Mouse (Mus musculus): ENCODE results near the gene Pfpl.

Pfpl gene

DNA sequence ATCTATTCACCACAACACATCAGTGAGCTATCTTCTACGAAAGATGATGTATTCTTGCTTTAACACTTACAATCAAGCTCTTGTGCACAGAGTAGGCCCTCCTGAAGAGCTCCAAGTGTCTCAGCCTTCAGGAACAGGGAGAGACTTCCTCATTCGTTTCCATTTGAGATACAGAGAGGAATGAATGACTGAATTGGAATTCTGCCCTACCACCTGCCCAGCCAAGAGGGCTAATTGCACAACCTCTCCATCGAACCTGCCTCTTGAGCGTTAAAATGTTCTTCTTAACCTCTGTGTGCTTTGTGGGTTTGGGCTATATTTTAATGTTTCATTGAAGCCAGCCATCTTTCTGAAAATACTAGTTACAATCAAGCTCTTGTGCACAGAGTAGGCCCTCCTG, 37.0 kb downstream of the Pfpl start:
- no peak for DNase-seq (ENCODE audit: low read depth, low spot score)

DNA sequence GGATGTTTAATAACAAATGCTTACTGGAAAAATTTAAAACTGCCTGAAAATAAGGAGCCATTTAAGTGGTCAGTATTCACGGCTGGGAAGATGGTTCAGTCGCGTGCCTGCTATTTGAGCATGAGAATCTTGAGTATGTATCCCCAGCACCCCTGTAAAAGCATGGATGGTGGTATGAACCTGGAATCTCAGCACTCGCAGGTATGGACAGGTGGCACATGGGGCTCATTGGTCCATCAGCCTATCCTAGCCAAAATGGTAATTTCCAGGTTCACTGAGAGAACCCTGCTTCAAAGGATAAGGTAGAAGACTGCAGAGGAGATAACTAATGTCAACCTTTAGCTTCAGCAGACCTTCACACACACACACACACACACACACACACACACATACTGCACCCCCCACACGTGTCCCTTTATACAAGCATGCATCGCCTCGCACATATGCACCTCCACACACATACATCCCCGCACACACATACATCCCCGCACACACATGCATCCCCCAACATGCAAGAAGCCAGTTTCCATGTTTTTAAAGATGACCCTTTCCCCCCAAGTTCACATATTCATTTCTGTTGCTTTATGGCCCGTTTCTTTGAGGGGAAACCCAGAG, 37.9 kb downstream of the Pfpl start:
- no peak for DNase-seq (ENCODE audit: low read depth, low spot score)

DNA sequence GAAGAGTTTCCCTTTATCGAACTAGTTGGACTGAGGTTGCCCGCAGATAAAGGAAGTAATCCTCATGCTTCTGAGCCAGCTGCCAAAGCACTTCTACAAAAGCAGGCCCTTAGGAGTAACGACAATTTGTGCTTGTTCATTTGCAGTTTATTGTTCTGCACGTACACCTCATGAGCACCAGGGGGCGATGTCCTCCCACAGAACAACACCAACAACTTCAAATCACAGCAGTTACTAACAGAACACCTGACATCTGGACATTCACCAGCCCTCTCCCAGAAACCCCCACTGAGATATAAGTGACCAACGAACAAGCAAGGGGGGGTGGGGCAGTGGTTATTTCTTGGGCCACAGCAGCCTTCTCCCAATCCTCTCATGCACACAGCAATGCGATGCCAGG, 38.5 kb downstream of the Pfpl start:
- no peak for DNase-seq (ENCODE audit: low read depth, low spot score)

DNA sequence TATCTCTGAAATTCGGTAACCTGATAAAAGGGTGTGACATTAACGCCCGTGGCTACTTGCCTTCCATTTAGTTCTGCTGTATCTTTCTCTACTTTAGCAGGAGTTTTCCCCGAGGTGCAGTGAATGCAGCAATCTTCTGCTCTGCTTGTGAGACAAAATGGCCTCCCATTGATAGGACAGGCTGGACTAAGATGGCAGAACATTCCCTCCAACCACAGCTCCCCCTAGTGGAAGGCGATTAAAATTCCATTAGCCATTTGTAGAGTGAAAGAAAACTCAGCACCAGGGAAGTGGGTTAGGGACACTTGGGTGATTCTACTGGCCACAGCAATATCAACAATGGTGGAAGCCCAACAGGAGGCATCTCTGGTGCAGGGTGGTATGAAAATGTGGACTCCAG, 39.7 kb downstream of the Pfpl start:
- DNase-seq (ENCODE audit: low read depth, low spot score), result peak; percentile 4

DNA sequence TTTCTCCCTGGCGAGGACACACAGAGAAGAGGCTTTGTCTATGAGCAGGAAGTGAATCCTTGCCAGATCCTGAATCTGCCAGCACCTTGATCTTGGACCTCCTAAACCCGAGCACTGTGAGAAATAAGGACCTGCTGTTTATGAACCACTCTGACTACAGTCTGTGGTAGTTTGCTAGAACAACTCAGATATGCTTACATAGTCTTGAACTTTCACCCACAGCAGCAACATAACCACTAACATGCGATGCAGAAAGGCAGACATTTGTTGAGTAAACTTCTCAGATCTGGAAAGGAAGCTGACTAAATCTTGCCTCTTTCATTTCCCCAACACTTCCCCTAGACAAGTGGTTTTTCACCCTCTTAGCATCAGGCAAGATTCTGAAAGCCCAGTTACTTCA, 44.2 kb downstream of the Pfpl start:
- DNase-seq (ENCODE audit: low read depth, low spot score), result no peak

DNA sequence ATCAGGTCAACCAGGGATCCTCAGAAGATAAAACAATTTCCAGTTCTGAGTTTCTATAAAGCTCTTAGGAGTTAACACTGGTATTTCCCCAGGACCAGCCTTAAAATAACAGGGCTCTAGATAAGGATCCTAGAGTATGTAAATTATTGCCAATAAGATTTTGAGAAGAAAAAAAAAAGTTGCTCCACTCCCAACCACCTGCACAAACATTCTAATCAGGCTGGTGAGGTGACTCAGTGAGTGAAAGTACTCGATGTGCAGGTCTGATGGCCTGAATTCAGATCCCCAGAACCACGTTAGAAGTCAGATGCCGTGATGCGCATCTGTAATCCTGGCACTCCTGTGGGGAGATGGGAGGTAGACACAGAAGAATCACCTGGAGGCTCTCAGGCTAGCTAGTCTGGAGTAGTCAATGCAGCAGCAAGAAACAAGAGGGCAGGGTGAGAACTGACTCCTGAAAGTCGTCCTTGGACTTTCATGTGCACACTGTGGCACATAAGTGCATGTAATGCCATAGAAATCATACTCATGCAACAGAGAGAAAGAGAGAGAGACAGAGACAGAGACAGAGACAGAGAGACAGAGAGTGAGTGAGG, 44.8 kb downstream of the Pfpl start:
- DNase-seq (ENCODE audit: low read depth, low spot score), result no peak

DNA sequence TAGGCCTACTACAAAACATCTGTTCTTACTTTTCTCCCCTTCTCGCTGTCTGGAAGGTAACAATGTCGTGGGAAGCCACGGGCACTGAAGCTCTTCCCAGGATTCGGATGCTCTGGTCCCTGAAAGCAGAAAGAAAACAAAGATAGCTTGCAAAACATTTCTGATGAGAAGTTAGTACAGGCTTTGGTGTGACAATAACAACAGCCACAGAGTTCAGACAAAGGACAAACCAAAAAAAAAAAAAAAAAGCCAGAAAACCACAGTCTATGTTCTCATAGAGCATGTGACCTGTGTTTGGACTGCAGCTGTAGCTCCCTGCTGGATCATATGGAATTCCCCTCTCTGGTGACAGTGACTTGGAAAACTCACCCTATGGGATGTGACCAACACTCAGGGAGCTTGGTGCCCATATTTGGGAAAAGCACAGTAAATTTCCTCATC, 45.5 kb downstream of the Pfpl start:
- no peak for DNase-seq (ENCODE audit: low read depth, low spot score)

DNA sequence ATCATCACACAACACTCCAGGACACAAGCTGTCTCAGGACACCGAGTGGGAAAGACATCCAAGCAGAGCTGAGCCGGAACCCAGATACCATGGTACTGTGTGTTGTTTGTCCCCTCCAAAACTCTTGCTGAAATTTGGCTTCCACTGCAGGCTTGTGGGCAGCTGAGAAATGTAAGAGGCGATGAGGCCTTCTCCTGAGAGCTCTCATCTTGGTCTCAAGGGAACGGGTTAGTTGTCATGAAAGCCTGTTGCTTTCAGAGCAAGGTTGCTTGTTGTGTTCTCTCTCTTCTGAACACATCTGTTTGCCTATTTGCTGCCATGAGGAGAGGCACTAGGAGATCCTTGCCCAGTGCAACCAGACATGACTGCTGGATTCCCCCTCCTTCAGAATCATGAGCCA, 46.2 kb downstream of the Pfpl start:
- no peak for DNase-seq (ENCODE audit: low read depth, low spot score)

DNA sequence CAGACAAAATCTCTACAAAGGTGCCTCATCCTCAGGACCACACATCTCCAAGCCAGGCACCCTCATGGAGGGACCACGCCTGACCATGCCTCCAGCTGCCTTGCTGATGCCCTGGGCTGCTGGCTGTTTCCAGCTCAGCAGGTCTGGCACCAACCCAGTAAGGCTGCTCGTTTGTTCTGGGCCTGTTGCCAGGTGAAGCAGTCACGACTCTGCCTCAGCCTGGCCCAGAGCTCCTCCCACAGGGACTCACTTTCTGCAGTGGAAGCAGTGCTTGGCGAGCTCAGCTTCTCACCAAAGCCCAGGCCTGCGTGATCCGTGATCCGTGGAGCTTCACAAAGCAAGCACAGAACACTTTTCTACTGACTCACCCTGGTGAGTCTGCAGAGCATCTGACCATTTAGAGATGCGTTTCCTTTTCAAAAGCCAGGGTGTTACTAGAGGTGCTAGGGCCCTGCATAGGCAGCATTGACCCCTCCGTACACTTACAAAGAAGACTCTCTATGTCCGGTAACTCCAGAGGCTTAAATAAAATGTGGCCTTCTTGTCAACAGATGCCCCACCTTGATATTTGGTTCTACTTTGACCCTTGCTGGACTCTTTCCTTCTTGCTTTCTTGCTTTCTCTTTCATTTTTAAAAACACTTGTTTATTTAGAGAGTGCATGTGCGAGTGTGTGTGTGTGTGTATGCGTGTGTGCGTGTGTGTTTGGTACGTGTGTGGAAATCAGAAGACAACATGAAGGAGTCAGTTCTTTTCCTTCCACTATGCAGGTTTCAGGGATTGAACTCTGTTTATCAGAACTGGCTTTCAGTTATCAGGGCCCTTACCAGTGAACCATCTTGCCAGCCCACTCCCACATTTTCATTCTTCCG, 47.9 kb downstream of the Pfpl start:
- DNase-seq (ENCODE audit: low read depth, low spot score), result no peak

DNA sequence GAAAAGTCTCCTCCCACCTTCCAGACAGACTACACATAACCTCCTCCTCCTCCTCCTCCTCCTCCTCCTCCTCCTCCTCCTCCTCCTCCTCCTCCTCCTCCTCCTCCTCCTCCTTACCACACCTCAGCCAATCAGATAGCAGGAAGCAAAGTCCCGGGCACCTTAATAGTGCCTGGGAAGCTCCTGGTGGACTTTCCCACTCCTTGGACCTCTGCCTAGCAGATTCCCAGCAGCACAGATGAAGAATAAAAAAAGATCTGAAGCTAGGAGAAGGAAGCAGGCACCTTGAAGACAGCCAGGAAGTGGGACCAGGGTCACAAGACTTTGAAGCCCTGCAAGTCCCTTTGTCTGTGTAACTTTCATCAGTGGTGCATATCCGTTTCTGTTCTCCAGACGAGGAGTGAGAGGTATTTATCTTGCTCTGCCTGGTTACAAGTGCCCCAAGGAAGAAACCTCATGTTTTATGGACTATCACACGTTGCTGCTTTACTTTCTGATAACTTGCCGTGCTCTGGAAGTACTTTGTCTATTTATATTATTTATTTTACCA, 49.1 kb downstream of the Pfpl start:
- DNase-seq (ENCODE audit: low read depth, low spot score), result no peak

DNA sequence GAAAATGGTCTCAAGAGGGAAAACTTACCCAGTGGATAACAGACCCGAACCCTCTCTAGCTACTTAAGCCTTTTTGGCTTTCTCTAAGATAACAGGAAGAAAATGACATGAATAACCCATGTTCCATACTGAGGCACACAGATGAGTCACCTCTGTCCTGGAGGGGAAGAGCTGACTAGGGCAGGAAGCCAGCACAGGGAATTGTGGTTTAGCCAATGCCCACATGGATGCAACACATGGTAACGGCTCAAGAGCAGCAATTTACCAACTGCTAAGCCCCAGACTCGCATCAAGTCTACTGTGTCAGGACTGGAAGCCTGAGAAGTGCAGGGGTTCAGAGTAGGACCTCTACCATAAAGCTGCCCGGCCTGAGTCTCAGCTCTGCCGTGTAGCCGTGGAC, 50.7 kb downstream of the Pfpl start:
- no peak for DNase-seq (ENCODE audit: low read depth, low spot score)

Measured in c-Kit-negative CD71-positive TER-119-positive erythroid progenitor cells, embryonic 14.5 days (primary cell).